Mouse (Mus musculus): Measurements from ENCODE around the gene Krt72. TPM values are rescaled to one million over a fixed set of nuclear protein-coding genes. Genes with fewer than 3 reads are reported as not detected.

Gene Krt72
- total RNA-seq (2021), result not detected
- long read RNA-seq, experiment 1, result 0 reads
- long read RNA-seq, experiment 2, result 0 reads

DNA sequence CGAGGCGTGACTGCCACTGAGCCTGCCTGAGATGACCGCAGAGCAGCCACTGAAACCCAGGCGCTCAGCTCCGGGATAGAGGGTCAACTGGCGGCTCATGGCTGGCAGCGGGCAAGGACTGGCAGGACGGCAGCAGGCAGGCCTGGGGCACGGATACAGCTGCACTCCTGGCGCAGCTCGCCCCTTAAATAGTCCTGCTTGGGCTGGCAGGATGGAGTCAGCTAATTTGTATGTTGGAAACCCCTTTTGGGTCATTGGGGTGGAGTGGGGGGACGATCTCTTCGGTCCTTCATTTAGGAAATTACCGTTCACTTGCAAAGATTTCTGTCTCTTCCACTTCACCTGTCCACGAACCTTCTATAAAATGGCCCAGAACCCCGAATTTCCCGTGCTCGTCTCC lies at the start of gene Krt72:
TSS of gene Krt72 (minus strand) at position 101 of the 400 bp plus-strand sequence.
- DNase-seq, result no peak

DNA sequence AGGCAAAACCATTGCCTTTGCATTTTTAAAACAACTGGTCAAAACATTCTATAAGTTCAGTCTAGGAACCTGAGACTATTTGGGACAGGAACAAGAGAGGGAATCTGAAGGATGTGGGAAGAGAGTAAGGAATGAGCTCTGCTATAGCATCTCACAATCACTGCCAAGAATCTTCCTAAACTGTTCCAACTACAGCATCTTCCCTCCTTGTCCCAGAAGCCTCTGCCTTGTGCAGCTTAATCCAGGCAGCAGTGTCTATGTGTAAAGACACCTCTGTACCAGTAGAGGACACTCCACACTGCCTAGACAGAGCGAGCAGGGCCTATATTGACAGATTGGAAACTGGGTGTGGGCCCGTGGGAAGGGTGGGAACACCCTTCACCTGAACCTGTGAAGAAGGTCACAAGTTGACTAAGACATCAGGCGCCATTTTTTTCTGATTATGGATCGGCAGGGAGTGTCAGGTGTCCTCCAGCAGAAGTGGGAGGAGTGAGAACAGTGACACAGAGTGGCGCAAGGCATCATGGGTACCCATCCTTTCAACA lies 48.6 kb upstream of the Krt72 start:
- DNase-seq, result no peak

DNA sequence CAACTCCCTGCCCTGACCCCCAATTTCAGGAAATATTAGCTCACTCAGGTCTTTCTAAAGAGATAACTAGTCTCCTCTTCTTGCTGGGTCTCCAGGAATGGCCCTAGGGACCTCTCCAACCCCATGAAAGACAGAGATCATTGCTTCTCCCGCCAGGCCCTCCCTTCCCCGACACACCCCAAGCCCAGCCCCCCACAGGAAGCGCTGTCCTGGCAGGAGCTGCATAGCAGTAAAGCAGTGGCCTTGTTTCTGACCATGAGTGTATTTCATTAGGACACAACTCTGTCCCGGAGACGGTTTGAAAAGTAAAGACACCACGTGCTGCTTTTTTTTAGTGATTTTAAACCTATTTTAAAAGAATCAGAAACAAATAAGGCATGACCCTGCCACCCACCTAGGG lies 46.9 kb upstream of the Krt72 start:
- DNase-seq, result no peak

DNA sequence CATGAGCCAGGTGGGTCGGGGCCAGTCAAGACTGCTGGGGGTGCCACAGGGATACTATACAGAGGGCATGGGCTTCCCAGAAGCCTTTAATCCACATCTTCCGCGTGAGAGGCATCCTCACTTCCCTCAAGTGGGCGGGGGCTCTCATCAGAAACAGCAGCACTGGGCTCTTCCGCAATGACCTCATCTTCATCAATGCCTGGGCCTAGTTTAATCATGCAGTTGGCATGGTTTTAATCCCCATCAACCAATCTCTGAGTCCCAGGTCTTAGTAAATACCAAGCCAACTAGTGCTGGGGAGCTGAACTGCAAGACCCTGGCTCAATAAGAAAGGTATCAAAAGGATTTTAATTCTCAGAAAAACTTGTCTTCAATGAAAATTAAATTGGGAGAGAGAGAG lies 43.2 kb upstream of the Krt72 start:
- DNase-seq, result no peak

DNA sequence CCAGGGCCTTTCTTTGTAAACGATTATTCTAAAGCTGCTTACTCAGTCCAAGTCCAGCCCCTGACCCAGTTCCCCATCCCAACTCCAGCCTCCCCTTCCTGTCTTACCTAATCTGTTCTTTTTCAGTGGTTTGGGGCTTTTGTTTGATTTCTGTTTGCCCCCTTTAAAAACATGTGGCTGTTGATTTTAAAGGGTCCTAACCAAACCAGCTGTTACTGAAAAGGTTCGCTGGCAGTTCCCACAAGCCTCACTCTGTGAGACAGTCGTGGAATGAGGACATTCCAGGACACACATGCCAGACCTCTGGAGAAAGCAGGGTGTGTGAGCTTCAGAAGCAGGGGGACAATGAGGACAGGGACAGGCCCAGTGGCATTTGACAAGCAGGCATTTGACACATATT lies 35.5 kb upstream of the Krt72 start:
- no peak for DNase-seq

DNA sequence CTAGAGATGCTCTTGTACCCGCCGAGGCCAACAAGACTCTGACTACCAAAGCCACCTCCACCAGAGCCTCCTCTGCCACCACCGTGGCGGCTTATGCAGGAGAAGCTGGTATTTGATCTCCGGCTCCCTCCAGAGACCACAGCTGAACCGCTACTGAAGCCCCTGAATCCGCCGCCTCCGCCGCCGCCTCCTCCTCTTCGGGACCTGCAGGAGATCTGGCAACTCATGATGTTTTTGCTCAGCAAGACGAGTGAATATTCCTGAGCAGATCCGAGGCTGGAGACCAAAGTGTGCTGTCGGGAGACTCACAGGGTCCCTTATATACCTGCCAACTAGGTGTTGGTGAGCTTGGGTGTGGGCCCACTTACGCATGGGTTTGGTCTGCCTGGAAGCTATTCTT lies 31.6 kb upstream of the Krt72 start, which contains the start of gene Krt2:
TSS of gene Krt2 (minus strand) at position 295 of the 400 bp plus-strand sequence.
- DNase-seq, result no peak

DNA sequence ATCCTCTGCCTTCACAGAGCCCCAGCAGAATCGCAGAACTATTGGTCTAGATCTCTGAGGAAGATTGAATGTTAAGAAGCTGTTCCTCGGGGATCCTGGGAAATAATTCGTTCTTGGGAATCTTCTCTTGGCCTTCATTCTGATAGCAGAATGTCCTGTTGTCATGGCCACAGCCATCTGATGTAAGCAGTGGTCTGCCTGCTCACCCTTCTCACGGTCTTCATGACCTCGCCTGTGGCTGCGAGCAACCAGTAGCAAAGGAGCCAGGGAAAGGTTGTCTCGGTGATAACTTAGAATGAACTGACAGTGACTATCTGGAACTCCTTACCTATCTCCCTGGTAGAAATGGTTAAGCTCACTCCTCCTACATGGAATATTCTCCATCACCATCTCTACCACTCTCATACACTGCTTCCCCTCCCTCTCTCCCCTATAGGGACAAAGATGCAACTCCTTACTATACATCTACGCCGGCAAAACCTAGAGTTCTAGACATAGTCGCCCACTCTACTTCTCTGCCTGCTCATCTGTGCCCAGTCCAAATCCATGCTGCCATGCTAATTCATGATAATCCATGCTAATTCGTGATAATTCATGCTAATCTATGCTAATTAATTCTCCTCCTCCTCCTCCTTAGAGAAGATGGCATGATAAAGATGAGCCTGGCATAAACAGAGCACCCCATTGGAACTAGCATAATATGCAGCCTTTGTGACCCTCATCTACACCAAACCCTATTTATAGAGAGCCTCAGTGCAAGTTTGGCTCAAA lies 17.0 kb upstream of the Krt72 start:
- DNase-seq, result no peak

DNA sequence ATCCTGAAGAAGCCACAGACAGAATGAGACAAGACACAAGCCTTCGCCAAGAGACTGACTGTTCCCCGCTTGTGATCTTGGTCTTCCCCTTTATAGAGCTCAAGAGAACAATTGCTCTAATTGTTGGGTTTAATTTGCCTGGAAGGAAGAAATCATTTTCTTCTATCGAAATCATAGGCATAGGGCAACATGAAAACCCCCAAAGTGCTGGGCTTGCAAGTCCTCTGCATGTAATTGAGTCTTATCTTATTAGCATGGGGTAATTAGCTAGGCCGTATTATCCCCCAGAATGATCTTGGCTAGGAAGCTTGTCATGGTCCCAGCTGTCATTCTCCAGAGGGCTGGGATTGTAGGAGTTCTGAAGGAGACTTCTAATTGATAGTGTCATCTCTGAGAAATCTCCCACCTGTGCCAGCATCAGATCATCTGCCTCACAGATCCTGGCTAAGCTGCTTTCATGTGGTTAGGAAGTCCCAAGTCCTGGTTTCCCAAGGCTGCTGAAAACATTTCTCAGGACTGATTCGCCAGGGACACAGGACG lies 16.1 kb upstream of the Krt72 start, which contains the start of gene Krt73:
TSS of gene Krt73 (minus strand) at position 51 of the 540 bp plus-strand sequence.
- DNase-seq, result no peak

DNA sequence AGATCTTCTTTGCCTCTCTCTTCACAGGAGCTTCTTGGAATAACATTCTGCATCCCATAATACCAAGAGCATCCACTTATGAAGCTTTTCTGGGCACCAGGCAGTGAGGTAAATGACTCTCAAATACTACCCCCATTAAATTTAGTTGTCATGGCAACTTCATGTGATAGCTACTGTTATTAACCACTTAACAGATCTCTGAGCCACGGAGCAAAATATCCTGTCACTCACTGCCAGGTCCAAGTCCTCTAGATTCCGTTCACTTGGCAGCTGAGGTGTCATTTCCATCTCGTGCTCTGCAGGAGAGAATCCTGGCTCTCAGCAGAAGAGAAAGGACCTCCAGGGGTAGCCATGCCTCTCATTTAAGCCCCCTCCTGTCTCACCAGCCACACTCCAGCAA lies 4.6 kb upstream of the Krt72 start:
- DNase-seq, result no peak

DNA sequence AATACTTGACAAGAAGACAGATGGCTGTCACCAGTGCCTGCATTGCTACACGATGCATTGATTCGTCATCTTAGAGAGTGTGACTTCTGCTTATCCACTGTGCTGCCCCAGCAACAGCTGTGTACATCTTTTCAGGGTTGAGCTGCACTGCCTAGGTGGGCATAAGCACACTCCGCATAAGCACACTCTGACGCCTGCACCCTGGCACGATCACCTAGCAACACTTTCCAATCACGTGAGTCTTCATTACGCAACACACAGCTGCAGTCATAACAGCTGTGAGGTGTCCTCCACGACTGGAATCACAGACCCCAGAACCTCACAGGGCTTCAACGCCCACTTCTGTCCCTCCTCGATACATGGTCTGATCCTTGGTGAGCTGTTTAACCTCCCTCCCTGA lies 12.8 kb downstream of the Krt72 start:
- DNase-seq, result peak; percentile 13 to 29

DNA sequence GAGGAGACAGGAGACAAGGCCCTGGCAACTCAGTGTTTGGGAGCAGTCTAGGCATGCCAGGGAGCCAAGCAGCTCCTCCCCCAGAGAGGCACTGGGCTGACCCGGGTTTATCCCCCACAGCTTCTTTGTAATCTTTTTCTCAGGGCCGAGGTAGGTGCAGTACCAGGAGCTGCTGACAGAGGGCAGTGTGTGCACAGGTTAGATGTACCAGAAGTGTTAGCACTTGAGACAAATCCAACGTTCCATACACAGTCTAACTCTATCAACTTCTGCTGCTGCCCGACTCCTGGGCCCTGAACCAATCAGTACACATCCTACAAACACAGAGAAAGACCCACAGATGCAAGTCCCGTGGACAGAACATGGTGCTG lies 13.6 kb downstream of the Krt72 start:
- DNase-seq, result peak; percentile 77 to 95

DNA sequence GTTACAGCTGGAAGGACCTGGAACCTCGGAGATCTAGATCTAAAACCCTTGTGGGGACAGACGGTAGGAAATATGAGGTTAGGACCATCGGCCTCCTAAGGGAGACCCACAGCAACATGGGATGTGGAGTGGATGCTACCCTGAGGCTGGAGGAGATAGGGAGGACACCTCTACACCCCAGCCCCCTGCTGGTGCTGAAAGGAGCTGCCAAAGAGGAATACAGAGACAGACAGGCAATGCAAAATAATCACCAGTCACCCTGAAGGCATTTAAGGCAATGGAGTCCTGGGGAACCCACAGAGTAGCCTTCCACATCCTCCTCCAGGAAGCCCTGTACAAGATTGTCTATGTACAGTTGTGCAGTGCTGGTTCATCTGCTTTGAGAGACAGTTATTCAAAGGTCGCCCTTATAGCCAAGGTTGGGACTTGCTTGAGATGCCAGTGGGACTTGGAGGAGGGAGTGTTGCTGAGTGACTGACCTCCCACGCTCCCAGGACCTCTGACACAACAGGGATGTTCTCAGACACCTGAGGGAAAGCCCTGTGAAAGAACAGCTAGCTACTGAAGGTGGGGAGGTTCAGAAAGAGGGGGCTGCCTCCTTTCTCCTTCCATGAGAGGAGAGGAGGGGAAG lies 14.1 kb downstream of the Krt72 start:
- DNase-seq, result peak; percentile 5 to 6

DNA sequence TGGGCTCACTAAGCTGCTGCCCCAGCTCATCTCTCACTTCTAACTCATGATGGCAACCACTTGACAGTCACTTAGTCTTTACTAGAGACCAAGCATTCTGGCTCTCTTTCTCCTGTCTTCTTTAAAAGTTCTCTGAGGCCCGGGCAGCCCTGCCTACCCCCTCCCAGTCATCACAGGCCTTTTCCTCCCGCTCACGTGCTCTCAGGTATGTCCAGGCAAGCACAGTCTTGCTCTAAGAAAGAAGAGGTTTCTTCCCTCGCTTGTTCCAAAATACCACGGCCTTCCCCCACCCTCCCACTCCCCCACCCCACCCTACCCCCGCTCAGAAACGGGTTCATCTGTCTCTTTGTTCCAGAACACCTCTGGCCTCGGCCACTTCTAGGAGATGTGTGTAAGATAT lies 16.0 kb downstream of the Krt72 start:
- DNase-seq, result no peak

DNA sequence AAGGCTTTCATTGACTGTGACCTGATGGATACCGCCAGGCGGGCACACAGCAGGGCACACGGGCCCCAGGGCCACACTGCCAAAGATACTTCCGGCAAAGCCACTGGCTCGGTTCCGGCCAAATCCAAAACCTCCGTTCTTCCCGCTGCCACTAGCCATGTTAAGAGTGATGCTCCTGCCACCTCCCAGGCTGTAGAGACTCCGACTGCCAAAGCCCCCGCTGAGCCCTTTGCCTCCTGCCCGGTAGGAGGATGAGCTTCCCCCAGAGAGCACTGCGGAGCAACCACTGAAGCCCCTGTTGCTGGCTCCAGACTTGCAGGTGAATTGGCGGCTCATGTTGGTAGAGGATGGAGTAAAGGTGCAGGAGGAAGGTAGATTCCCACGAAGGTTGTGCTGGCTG lies 43.5 kb downstream of the Krt72 start, which contains the start of gene Krt71:
TSS of gene Krt71 (minus strand) at position 399 of the 400 bp plus-strand sequence.
- no peak for DNase-seq

DNA sequence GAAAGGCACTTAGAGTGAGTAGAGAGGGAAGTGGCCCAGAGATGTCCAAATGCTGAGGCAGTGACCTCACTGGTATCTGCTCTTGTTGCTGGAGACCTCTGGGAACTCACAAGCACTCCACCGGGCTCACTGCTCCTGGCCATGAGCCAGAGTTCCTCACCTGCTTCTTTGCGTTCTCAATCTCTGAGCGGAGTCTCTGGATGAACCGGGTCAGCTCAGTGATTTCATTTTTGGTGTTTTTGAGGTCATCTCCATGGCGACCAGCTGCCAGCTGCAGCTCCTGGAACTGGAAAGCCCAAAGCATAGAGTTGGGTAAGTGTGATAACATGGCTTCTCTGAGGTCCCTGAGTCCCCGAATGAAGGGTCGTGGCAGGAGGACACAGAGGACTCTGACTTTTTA lies 48.5 kb downstream of the Krt72 start:
- no peak for DNase-seq

DNA sequence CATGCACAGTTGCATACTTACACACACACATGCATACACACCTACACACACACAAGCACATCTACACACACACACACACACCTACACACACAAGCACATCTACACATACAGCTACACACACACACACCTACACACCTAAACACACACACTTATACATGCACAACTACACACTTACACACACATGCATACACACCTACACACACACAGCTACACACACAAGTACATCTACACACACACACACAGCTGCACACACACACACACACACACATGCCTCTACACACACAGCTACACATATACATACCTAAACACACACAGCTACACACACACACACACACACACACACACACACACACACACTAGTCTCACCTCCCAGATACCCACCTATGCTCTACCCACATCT lies 55.6 kb downstream of the Krt72 start:
- no peak for DNase-seq

Other genes with a start within 250 kb of the Krt72 start
- not detected for gene Krt82, start 235.8 kb downstream of the Krt72 start, total RNA-seq (2021)
- not detected for gene Krt90, start 223.5 kb downstream of the Krt72 start, total RNA-seq (2021)
- not detected for gene Krt75, start 212.6 kb downstream of the Krt72 start, total RNA-seq (2021)
- not detected for gene Gm5414, start 158.3 kb downstream of the Krt72 start, total RNA-seq (2021)
- not detected for gene Gm5478, start 139.1 kb downstream of the Krt72 start, total RNA-seq (2021)
- not detected for gene Krt6b, start 106.2 kb downstream of the Krt72 start, total RNA-seq (2021)
- not detected for gene Krt6a, start 92.2 kb downstream of the Krt72 start, total RNA-seq (2021)
- gene Krt5, start 73.6 kb downstream of the Krt72 start, total RNA-seq (2021), result 1 to 10 TPM in 1 of 2 experiments, not detected in 1; 1.5 TPM
- not detected for gene Krt71, start 43.4 kb downstream of the Krt72 start, total RNA-seq (2021)
- not detected for gene Krt73, start 15.9 kb upstream of the Krt72 start, total RNA-seq (2021)
- gene Krt2, start 31.7 kb upstream of the Krt72 start, total RNA-seq (2021), result not detected
- not detected for gene Krt1, start 64.3 kb upstream of the Krt72 start, total RNA-seq (2021)
- gene Krt77, start 83.2 kb upstream of the Krt72 start, total RNA-seq (2021), result not detected
- not detected for gene Krt76, start 106.5 kb upstream of the Krt72 start, total RNA-seq (2021)
- under 1 TPM in 1 of 2 experiments, not detected in 1; 0.33 TPM for gene Krt4, start 138.3 kb upstream of the Krt72 start, total RNA-seq (2021)
- not detected for gene Krt79, start 153.9 kb upstream of the Krt72 start, total RNA-seq (2021)
- under 1 TPM in 1 of 2 experiments, not detected in 1; 0.07 TPM for gene Krt78, start 167.8 kb upstream of the Krt72 start, total RNA-seq (2021)
- gene Krt8, start 218.0 kb upstream of the Krt72 start, total RNA-seq (2021), result 1 to 10 TPM; 1.5 to 3.0 TPM
- gene Krt18, start 241.7 kb upstream of the Krt72 start, total RNA-seq (2021), result 1 to 10 TPM; 2.8 to 3.7 TPM